Mouse (Mus musculus) lung, embryonic 16.5 days (tissue): ENCODE data around the gene CK137956. TPM values are rescaled to one million over a fixed set of nuclear protein-coding genes. Genes with fewer than 3 reads are reported as not detected.

Source experiments
- polyA plus RNA-seq: library from polyadenylated mRNA; unstranded; fragments of >200 nt; fragmentation: Nextera tagmentation; extraction: Ambion mirVana; gene quantifications from 2 replicates; pipeline ENCODE4 v1.2.1, GENCODE M21; 2015

Gene CK137956
- polyA plus RNA-seq, 1 experiment from 2014 or later = not detected

Other genes starting within 250 kb of the CK137956 start
- 0.03 and 0.09 TPM in 2 replicates for gene Csmd2, start 16.9 kb upstream of the CK137956 start, polyA plus RNA-seq